Mouse (Mus musculus) midbrain, embryonic 16.5 days (tissue): ENCODE results near the gene Eepd1. TPM values are rescaled to one million over a fixed set of nuclear protein-coding genes. Genes with fewer than 3 reads are reported as not detected.

Source experiments
- ATAC-seq: fragments of 200-750 bp; cut with Nextera tagmentation; 2 replicates; pipeline ENCODE4 v1.8.0; 2017; ENCODE audit warnings: moderate TSS enrichment
- H3K27ac ChIP-seq: fragments of 300-500 bp; sonication (generic); 2 replicates; pipeline ENCODE4 v1.5.1; 2014; ENCODE audit warnings: mild to moderate bottlenecking, low read length, mixed read lengths
- H3K27me3 ChIP-seq: fragments of 300-500 bp; sonication (generic); 2 replicates; pipeline ENCODE4 v1.6.1; 2014; ENCODE audit warnings: low read depth, low read length, mixed read lengths; ENCODE audit not compliant: control insufficient read depth, insufficient read depth
- H3K36me3 ChIP-seq: fragments of 300-500 bp; sonication (generic); 2 replicates; pipeline ENCODE4 v1.6.1; 2014; ENCODE audit warnings: mild to moderate bottlenecking, low read length, moderate library complexity, mixed read lengths; ENCODE audit not compliant: control insufficient read depth, insufficient read depth
- H3K4me1 ChIP-seq: fragments of 300-500 bp; sonication (generic); 2 replicates; pipeline ENCODE4 v1.6.1; 2014; ENCODE audit warnings: mild to moderate bottlenecking, low read length, mixed read lengths; ENCODE audit not compliant: control insufficient read depth, insufficient read depth
- H3K4me2 ChIP-seq: fragments of 300-500 bp; sonication (generic); 2 replicates; pipeline ENCODE4 v1.6.1; 2014; ENCODE audit warnings: mild to moderate bottlenecking, low read length, mixed read lengths
- H3K4me3 ChIP-seq: fragments of 300-500 bp; sonication (generic); 2 replicates; pipeline ENCODE4 v1.5.1; 2014; ENCODE audit warnings: low read depth, mild to moderate bottlenecking, low read length, moderate library complexity, mixed read lengths
- H3K9ac ChIP-seq: fragments of 300-500 bp; sonication (generic); 2 replicates; pipeline ENCODE4 v1.6.1; 2014; ENCODE audit warnings: low read depth, low read length, mixed read lengths
- H3K9me3 ChIP-seq: fragments of 300-500 bp; sonication (generic); replicated peaks from 2 replicates; pipeline ENCODE4 v1.6.1; 2014; ENCODE audit warnings: mild to moderate bottlenecking, low read length, mixed read lengths; ENCODE audit not compliant: control insufficient read depth, poor library complexity, severe bottlenecking
- WGBS: fragments of 180-500 bp; shearing (Covaris S2); extraction: QIAGEN DNeasy Blood & Tissue Kit; methylation state at CpG from one replicate; pipeline ENCODE4 v1.1.7; 2014; 5-methylcytosine and 5-hydroxymethylcytosine counted together
- polyA plus RNA-seq: library from polyadenylated mRNA; unstranded; fragments of >200 nt; fragmentation: Nextera tagmentation; extraction: Ambion mirVana; gene quantifications from 2 replicates; pipeline ENCODE4 v1.2.1, GENCODE M21; 2015

Eepd1 gene
- polyA plus RNA-seq, 1 experiment from 2014 or later = 12.7 TPM

GRCm38 (mm10) chr9:25535487-25535886 is 54.1 kb downstream of the Eepd1 start:
- H3K27ac ChIP-seq = no peak overlapping the region
- 72% methylated on average over 3 of the region's 3 CpGs for WGBS

GRCm38 (mm10) chr9:25539461-25539860 is 58.1 kb downstream of the Eepd1 start:
- H3K27me3 ChIP-seq = no peaks in the 10 kb centered on the region
- H3K9ac ChIP-seq = no peak overlapping the region
- H3K4me3 ChIP-seq = no peak overlapping the region
- 93% methylated on average over 2 of the region's 2 CpGs for WGBS
- no peak overlapping the region for H3K4me2 ChIP-seq
- H3K4me1 ChIP-seq = no peaks in the 10 kb centered on the region; the same call in 1 of the 2 replicates
- ATAC-seq = no peak
- H3K9me3 ChIP-seq = no peaks in the 10 kb centered on the region
- no peaks in the 10 kb centered on the region for H3K36me3 ChIP-seq
- H3K27ac ChIP-seq = no peak overlapping the region

More at GRCm38 (mm10) chr9:25535487-25535886, 54.1 kb downstream of the Eepd1 start:
- no peak overlapping the region for H3K4me3 ChIP-seq
- H3K4me1 ChIP-seq = no peaks in the 10 kb centered on the region
- no peaks in the 10 kb centered on the region for H3K27me3 ChIP-seq
- no peak overlapping the region for H3K4me2 ChIP-seq
- no peak for ATAC-seq
- no peaks in the 10 kb centered on the region for H3K9me3 ChIP-seq
- H3K9ac ChIP-seq = no peak overlapping the region
- H3K36me3 ChIP-seq = no peaks in the 10 kb centered on the region

GRCm38 (mm10) chr9:25541355-25541754 is 60.0 kb downstream of the Eepd1 start:
- H3K9me3 ChIP-seq = no peaks in the 10 kb centered on the region
- H3K4me3 ChIP-seq = no peak overlapping the region
- H3K27me3 ChIP-seq = no peaks in the 10 kb centered on the region
- WGBS = 92% methylated on average over 4 of the region's 4 CpGs
- H3K9ac ChIP-seq = no peak overlapping the region
- no peak overlapping the region for H3K4me2 ChIP-seq
- no peak for ATAC-seq
- no peaks in the 10 kb centered on the region for H3K36me3 ChIP-seq
- no peaks in the 10 kb centered on the region; the same call in 1 of the 2 replicates for H3K4me1 ChIP-seq
- no peak overlapping the region for H3K27ac ChIP-seq

DNA sequence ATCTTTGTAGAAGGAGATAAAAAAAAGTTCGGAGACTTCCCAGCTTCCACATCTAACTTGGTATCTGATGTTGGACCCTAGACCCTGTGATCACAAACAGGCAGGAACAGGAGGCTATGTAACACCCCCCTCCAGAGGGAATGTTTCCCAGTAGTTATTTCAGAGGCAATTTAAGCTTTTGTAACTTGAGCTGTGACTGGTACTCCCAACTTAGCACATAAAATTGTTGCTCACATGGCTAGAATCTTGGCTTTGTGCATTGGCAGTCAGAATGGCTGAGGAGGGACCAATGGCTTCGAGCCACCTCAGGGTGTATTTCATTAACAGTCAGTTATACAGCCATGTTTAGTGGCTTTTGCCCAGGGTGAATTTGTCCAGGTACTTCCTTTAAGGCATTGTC is 63.9 kb downstream of the Eepd1 start:
- Histone ChIP-seq H3K4me3 (no peak overlapping the region), H3K4me2 (no peak overlapping the region), H3K9me3 (no peaks in the 10 kb centered on the region), H3K9ac (no peak overlapping the region), H3K36me3 (no peaks in the 10 kb centered on the region), H3K27ac (no peak overlapping the region), H3K4me1 (no peaks in the 10 kb centered on the region; the same call in 1 of the 2 replicates), H3K27me3 (no peaks in the 10 kb centered on the region)
- 93% methylated on average over 2 of the region's 2 CpGs for WGBS
- ATAC-seq = no peak

- Histone ChIP-seq H3K4me1 (no peaks in the 10 kb centered on the region), H3K4me3 (no peak overlapping the region), H3K27me3 (no peaks in the 10 kb centered on the region), H3K4me2 (no peak overlapping the region), H3K27ac (no peak overlapping the region), H3K9me3 (no peaks in the 10 kb centered on the region), H3K36me3 (no peaks in the 10 kb centered on the region), H3K9ac (no peak overlapping the region)
- WGBS = 87% methylated on average over 8 of the region's 8 CpGs
- no peak for ATAC-seq
Observed at GRCm38 (mm10) chr9:25549130-25550060, 68.0 kb downstream of the Eepd1 start.

DNA sequence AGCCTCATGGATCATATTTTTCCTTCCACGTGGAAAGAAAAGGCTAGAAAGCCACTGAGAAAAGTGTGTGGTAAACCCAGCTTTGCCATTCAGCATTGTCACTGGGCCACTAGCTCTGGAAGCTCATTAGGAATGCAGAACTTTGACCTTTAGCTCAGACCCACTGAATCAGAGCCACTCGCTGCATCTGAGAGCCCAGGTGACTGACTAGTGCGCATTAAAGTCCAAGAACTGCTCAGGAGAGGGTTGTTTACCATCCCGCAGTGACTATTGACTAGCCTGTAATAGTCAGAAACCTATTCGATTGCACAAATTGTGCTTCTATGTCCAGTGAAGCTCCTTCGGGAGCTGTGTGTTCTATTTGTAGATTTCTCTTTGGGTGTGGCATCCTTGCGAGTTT is 68.8 kb downstream of the Eepd1 start:
- H3K4me2 ChIP-seq = no peak overlapping the region
- no peak overlapping the region for H3K4me3 ChIP-seq
- no peaks in the 10 kb centered on the region for H3K9me3 ChIP-seq
- no peak overlapping the region for H3K27ac ChIP-seq
- H3K36me3 ChIP-seq = no peaks in the 10 kb centered on the region
- H3K4me1 ChIP-seq = no peaks in the 10 kb centered on the region
- H3K9ac ChIP-seq = no peak overlapping the region
- WGBS = 88% methylated on average over 7 of the region's 7 CpGs
- no peaks in the 10 kb centered on the region for H3K27me3 ChIP-seq
- ATAC-seq = no peak

DNA sequence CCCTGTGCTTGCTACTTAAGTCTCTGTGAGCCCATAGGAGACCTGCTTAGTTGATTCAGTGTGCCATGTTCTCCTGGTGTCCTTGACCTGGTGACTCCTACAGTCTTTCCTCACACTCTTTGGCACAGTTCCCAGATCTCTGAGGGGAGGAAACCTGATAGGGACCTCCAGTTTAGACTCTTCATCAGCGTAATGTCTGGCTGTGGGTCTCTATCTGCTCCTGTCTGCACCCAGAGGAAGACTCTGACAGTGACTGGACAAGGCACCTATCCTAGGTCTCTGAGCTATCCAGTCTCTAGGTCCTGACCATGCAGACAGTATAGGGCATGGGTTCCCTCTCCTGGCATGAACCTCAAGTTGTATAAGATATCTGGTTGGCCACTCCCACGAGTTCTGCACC is 71.2 kb downstream of the Eepd1 start:
- Histone ChIP-seq H3K27me3 (no peaks in the 10 kb centered on the region), H3K4me3 (no peak overlapping the region), H3K9me3 (no peaks in the 10 kb centered on the region), H3K9ac (no peak overlapping the region), H3K27ac (no peak overlapping the region), H3K4me1 (no peaks in the 10 kb centered on the region), H3K4me2 (no peak overlapping the region), H3K36me3 (no peaks in the 10 kb centered on the region)
- no peak for ATAC-seq
- WGBS = 95% methylated on average over 2 of the region's 2 CpGs

- Histone ChIP-seq H3K9me3 (no peaks in the 10 kb centered on the region), H3K4me2 (no peak overlapping the region), H3K27me3 (no peaks in the 10 kb centered on the region), H3K36me3 (no peaks in the 10 kb centered on the region), H3K9ac (no peak overlapping the region), H3K27ac (no peak overlapping the region), H3K4me3 (no peak overlapping the region), H3K4me1 (no peaks in the 10 kb centered on the region)
- WGBS = 87% methylated on average over 6 of the region's 6 CpGs
- no peak for ATAC-seq
Observed at GRCm38 (mm10) chr9:25554246-25554803, 73.0 kb downstream of the Eepd1 start.

- Histone ChIP-seq H3K4me2 (no peak overlapping the region), H3K27ac (no peak overlapping the region), H3K9ac (no peak overlapping the region), H3K9me3 (no peaks in the 10 kb centered on the region), H3K36me3 (no peaks in the 10 kb centered on the region), H3K4me3 (no peak overlapping the region), H3K27me3 (no peaks in the 10 kb centered on the region), H3K4me1 (no peaks in the 10 kb centered on the region)
- 86% methylated on average over 6 of the region's 6 CpGs for whole genome bisulfite sequencing
- no peak for ATAC-seq
Observed at GRCm38 (mm10) chr9:25555261-25555660, 73.9 kb downstream of the Eepd1 start.
